Mouse (Mus musculus) heart, embryonic 14.5 days (tissue): ENCODE results near the gene Zfp738. TPM values are rescaled to one million over a fixed set of nuclear protein-coding genes. Genes with fewer than 3 reads are reported as not detected.
"Not testable (repeated sequence)": the region's sequence is repeated elsewhere in the genome, so short reads cannot be mapped to it uniquely, and the experiment has no call there.

Experiments used
- ATAC-seq: fragments of 200-750 bp; cut with Nextera tagmentation; 2 replicates; pipeline ENCODE4 v1.8.0; 2017; ENCODE audit warnings: low read depth, moderate TSS enrichment; ENCODE audit not compliant: insufficient number of reproducible peaks, insufficient read depth, low FRiP score
- H3K27ac ChIP-seq, 2 experiments: fragments of 200-500 bp in 1 of 2; fragments of 300-500 bp in 1 of 2; sonication (generic) in 1 of 2; replicated peaks in 1 of 2; 2 replicates each; pipeline ENCODE4 v1.5.1; 2012 to 2014; ENCODE audit warnings: low read depth in 2 of 2, low read length in 2 of 2, control low read depth in 1 of 2, mild to moderate bottlenecking in 1 of 2, mixed read lengths in 1 of 2; ENCODE audit not compliant: control insufficient read depth in 1 of 2, insufficient read depth in 1 of 2
- H3K27me3 ChIP-seq: fragments of 300-500 bp; sonication (generic); 2 replicates; pipeline ENCODE4 v1.6.1; 2014; ENCODE audit warnings: mild to moderate bottlenecking, low read length, control low read depth; ENCODE audit not compliant: control insufficient read depth, insufficient read depth
- H3K36me3 ChIP-seq: fragments of 300-500 bp; sonication (generic); 2 replicates; pipeline ENCODE4 v1.6.1; 2014; ENCODE audit warnings: mild to moderate bottlenecking, control low read depth, low read length, mixed read lengths; ENCODE audit not compliant: control insufficient read depth, insufficient read depth
- H3K4me1 ChIP-seq, 2 experiments: fragments of 200-500 bp in 1 of 2; fragments of 300-500 bp in 1 of 2; sonication (generic) in 1 of 2; 2 replicates each; pipeline ENCODE4 v1.6.1; 2012 to 2014; ENCODE audit warnings: low read length in 2 of 2, control low read depth in 1 of 2, mixed read lengths in 1 of 2; ENCODE audit not compliant: control insufficient read depth in 2 of 2, insufficient read depth in 2 of 2
- H3K4me2 ChIP-seq: fragments of 300-500 bp; sonication (generic); 2 replicates; pipeline ENCODE4 v1.6.1; 2014; ENCODE audit warnings: mild to moderate bottlenecking, low read length
- H3K4me3 ChIP-seq, 2 experiments: fragments of 200-500 bp in 1 of 2; fragments of 300-500 bp in 1 of 2; sonication (generic) in 1 of 2; 2 replicates each; pipeline ENCODE4 v1.5.1; 2012 to 2014; ENCODE audit warnings: low read length in 2 of 2, mild to moderate bottlenecking in 2 of 2, control low read depth in 1 of 2, low read depth in 1 of 2, moderate library complexity in 1 of 2; ENCODE audit not compliant: control insufficient read depth in 1 of 2, insufficient read depth in 1 of 2
- H3K9ac ChIP-seq: fragments of 300-500 bp; sonication (generic); 2 replicates; pipeline ENCODE4 v1.6.1; 2014; ENCODE audit warnings: mild to moderate bottlenecking, low read length
- H3K9me3 ChIP-seq: fragments of 300-500 bp; sonication (generic); 2 replicates; pipeline ENCODE4 v1.6.1; 2016; ENCODE audit warnings: low read length, control low read depth; ENCODE audit not compliant: control insufficient read depth
- WGBS: fragments of 180-500 bp; shearing (Covaris S2); extraction: QIAGEN DNeasy Blood & Tissue Kit; methylation state at CpG from one replicate; pipeline ENCODE4 v1.1.7; 2014; 5-methylcytosine and 5-hydroxymethylcytosine counted together
- polyA plus RNA-seq: library from polyadenylated mRNA; unstranded; fragments of >200 nt; fragmentation: Nextera tagmentation; extraction: Ambion mirVana; gene quantifications from 2 replicates; pipeline ENCODE4 v1.2.1, GENCODE M21; 2014

Zfp738 gene
- polyA plus RNA-seq, 1 experiment from 2014 or later = 7.9 TPM

GRCm38 (mm10) chr13:67683841-67684240 lies 3.0 kb downstream of the Zfp738 start:
- H3K4me1 ChIP-seq, H3K27ac ChIP-seq, ATAC-seq, H3K9me3 ChIP-seq, H3K27me3 ChIP-seq, H3K36me3 ChIP-seq: not testable (repeated sequence)
- peak overlapping the region; percentile 83 for H3K9ac ChIP-seq
- 67% methylated on average over 2 of the region's 2 CpGs for WGBS
- peak overlapping the region; percentile 71 for H3K4me2 ChIP-seq
- peak overlapping the region in 1 of 2 experiments; percentile 75; a peak in 2 of 4 replicates for H3K4me3 ChIP-seq

- Histone ChIP-seq H3K4me3 (peak overlapping the region; percentile 70 to 75), H3K4me2 (peak overlapping the region; percentile 71), H3K9ac (peak overlapping the region; percentile 83)
- H3K4me1 ChIP-seq, H3K36me3 ChIP-seq, H3K9me3 ChIP-seq, H3K27ac ChIP-seq, H3K27me3 ChIP-seq: not testable (repeated sequence)
- whole genome bisulfite sequencing = 22% methylated on average over 16 of the region's 16 CpGs
- ATAC-seq = peak; percentile 100
Measured at GRCm38 (mm10) chr13:67682959-67683735, 3.7 kb downstream of the Zfp738 start.

- H3K9ac ChIP-seq = no peak overlapping the region
- H3K4me1 ChIP-seq = no peaks in the 10 kb centered on the region
- no peak overlapping the region for H3K4me3 ChIP-seq
- peaks cover 7% of the 10 kb centered on the region for H3K36me3 ChIP-seq
- ATAC-seq = no peak
- no peak overlapping the region for H3K4me2 ChIP-seq
- H3K27ac ChIP-seq = no peak overlapping the region
- no peaks in the 10 kb centered on the region for H3K27me3 ChIP-seq
- 96% methylated on average over 2 of the region's 2 CpGs for WGBS
- H3K9me3 ChIP-seq = no peaks in the 10 kb centered on the region
Measured at GRCm38 (mm10) chr13:67674902-67675301, 12.0 kb downstream of the Zfp738 start.

DNA sequence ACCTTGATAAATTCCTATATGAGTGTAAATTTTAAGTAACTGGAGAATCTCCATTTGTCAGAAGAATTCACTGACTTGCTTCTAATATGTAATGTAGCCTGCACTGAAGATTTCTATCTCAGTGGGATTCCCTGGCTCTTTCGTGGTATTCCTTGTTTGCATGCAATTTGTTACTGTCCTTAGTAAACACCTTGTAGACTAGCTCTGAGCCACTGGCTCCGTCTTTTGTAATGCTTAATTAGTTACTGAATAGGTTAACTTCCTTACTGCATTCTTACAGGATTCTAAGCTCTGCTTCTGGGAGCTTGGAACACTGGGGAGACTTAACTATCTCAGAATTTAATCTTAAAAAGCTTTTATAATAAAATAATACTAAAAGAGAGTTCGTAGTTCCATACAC lies 34.4 kb downstream of the Zfp738 start:
- H3K4me1 ChIP-seq = no peaks in the 10 kb centered on the region
- ATAC-seq = no peak
- H3K27me3 ChIP-seq = no peaks in the 10 kb centered on the region
- no peak overlapping the region for H3K9ac ChIP-seq
- H3K9me3 ChIP-seq = no peaks in the 10 kb centered on the region
- 58% methylated on average over 3 of the region's 3 CpGs for WGBS
- H3K27ac ChIP-seq = no peak overlapping the region
- H3K36me3 ChIP-seq = no peaks in the 10 kb centered on the region
- H3K4me3 ChIP-seq = no peak overlapping the region
- H3K4me2 ChIP-seq = no peak overlapping the region

GRCm38 (mm10) chr13:67637294-67638007 lies 49.4 kb downstream of the Zfp738 start, which contains the start of the genes Gm49345 and Zfp729a:
Gene Gm49345, minus strand, starts transcription at chr13:67637769.
Gene Zfp729a, minus strand, starts transcription at chr13:67637791.
- Histone ChIP-seq H3K9ac (peak within 1 kb of the TSS; percentile 79), H3K4me3 (peak within 1 kb of the TSS; percentile 74 to 79), H3K9me3 (no peaks in the 10 kb centered on the region), H3K4me2 (peak within 1 kb of the TSS; percentile 67), H3K4me1 (no peaks in the 10 kb centered on the region), H3K27ac (peak within 1 kb of the TSS; percentile 60 to 63; a peak in 3 of 4 replicates), H3K36me3 (no peaks in the 10 kb centered on the region), H3K27me3 (no peaks in the 10 kb centered on the region)
- WGBS = under 1% methylated on average over 19 of the region's 19 CpGs
- ATAC-seq = peak; percentile 94

DNA sequence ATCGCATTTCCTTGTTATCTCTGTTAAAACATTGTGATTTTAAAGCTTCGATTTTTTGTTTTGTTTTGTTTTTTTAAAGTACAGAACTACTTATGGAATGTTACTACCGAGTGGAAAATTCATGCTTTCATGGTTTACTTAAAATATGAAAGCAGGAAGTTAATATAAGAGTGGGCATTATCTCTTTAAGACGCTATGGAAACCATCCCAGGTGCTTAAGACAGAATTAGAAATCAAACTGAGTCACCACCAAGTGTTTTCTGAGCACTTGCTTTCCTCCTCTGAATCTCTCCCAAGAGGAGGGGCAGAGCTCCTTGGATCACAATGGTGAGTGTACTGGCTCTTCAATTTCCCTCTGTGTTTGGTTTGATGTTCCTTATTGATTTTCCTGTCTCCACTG lies 76.8 kb downstream of the Zfp738 start:
- Histone ChIP-seq H3K27me3 (no peaks in the 10 kb centered on the region), H3K4me1 (peaks cover 2 to 5% of the 10 kb centered on the region in 2 experiments; a peak in 2 of 4 replicates), H3K36me3 (no peaks in the 10 kb centered on the region), H3K4me2 (peak overlapping the region; percentile 68), H3K27ac (no peak overlapping the region), H3K4me3 (no peak overlapping the region), H3K9ac (no peak overlapping the region), H3K9me3 (peaks cover 5% of the 10 kb centered on the region; the same call in 1 of the 2 replicates)
- no peak for ATAC-seq
- 81% methylated on average over 4 of the region's 4 CpGs for WGBS

GRCm38 (mm10) chr13:67609066-67609876 lies 77.6 kb downstream of the Zfp738 start, which contains the start of gene Zfp729b:
Gene Zfp729b, minus strand, starts transcription at chr13:67609707.
- peak within 1 kb of the TSS; percentile 68 for H3K4me2 ChIP-seq
- peak within 1 kb of the TSS; percentile 85 for H3K9ac ChIP-seq
- peak within 1 kb of the TSS; percentile 80 to 93 for H3K27ac ChIP-seq
- peak within 1 kb of the TSS; percentile 74 to 99 for H3K4me3 ChIP-seq
- H3K36me3 ChIP-seq = no peaks in the 10 kb centered on the region
- ATAC-seq = peak; percentile 92
- WGBS = 3% methylated on average over 20 of the region's 20 CpGs
- H3K4me1 ChIP-seq = peaks cover 2 to 5% of the 10 kb centered on the region in 2 experiments; a peak in 2 of 4 replicates
- no peaks in the 10 kb centered on the region for H3K27me3 ChIP-seq
- peaks cover 5% of the 10 kb centered on the region; the same call in 1 of the 2 replicates for H3K9me3 ChIP-seq
